Mouse (Mus musculus) small intestine, adult 2 months (tissue): Measurements from ENCODE around the gene 9230102O04Rik.

ENCODE experiments used
- CTCF ChIP-seq: fragments of 200-500 bp; IDR thresholded peaks from 2 replicates; pipeline ENCODE4 v1.5.1; 2012; ENCODE audit warnings: low read depth, mild to moderate bottlenecking, control low read depth, inconsistent platforms, low read length, moderate library complexity, mixed read lengths; ENCODE audit not compliant: insufficient replicate concordance, insufficient read length; ENCODE audit errors: extremely low read depth
- POLR2A ChIP-seq: fragments of 200-500 bp; IDR thresholded peaks from 2 replicates; pipeline ENCODE4 v1.6.1; 2012; ENCODE audit warnings: low read depth, mild to moderate bottlenecking, control low read depth, inconsistent platforms, low read length, moderate library complexity

DNA sequence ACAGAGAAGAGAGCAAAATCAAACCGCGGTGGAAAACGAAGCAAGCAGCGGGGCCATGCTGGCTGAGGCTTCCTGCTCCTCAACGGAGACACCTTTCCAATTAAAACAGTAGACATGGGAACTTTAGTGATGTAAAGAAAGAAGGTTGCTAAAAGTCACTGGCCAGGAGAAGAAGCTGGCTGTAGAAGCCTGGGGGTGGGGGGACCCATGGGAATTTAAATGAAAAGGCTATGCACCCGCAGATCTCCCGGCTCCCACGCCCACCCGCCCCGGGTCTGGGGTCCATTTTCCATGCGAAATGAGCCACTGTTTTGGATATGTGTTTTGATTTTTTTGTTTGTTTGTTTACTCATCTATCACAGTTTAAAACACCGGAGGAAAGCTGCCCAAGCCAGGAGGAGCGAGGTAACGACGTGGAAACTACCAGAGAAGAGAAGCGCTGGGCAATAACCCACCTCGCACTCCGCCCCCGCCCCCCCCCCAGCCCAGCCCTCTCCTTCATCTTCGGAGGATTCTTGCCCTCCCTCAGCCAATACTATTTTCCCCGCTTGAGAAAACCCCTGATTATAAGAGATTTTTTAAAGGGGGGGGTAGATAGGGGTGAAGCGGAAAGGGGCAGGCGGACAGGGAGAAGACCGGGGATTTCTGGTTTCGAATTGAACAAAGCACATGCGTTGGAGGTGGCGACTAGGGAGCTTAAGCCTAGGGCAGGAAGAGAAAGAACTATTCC is 5.4 kb downstream of the 9230102O04Rik start:
- TF ChIP-seq POLR2A = no peak
- TF ChIP-seq CTCF = no peak
